Mouse (Mus musculus): Measurements from ENCODE around the gene Tc2n. TPM values are rescaled to one million over a fixed set of nuclear protein-coding genes. Genes with fewer than 3 reads are reported as not detected.
"Not testable (repeated sequence)": the region's sequence is repeated elsewhere in the genome, so short reads cannot be mapped to it uniquely, and the experiment has no call there.

Tc2n gene
- polyA plus RNA-seq, 1 experiment from 2014 or later = 3.6 TPM

DNA sequence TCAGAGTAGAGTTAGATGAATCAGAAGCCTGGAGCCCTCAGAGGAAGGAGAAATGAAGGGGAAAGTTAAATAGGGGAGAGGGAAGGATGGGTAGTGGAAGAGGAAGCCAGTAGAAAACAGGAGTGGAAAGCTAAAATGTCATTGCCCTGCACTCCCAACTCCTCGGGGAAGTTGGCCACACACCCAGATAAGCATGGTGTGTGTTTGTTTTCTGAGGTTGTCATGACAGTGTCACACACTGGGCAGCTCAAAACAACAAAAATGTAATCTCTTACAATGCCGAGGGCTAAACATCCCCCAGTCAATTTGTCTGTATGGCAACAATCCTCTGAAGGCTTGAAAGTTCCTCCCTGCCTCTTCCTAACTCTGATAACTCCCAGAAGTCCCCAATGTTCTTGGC, 22.2 kb upstream of the Tc2n start:
- Histone ChIP-seq H3K36me3 (ENCODE audit: control insufficient read depth, insufficient read depth, low read length) (no peaks in the 10 kb centered on the region), H3K27me3 (replicated peaks; ENCODE audit: control insufficient read depth, insufficient read depth, low read length) (no peaks in the 10 kb centered on the region), H3K27ac (ENCODE audit: low read length) (no peak overlapping the region), H3K9me3 (ENCODE audit: control insufficient read depth, low read length) (no peaks in the 10 kb centered on the region), H3K4me3 (ENCODE audit: low read length) (no peak overlapping the region), H3K4me2 (ENCODE audit: low read depth, low read length) (no peak overlapping the region), H3K9ac (ENCODE audit: low read depth, low read length) (no peak overlapping the region), H3K4me1 (ENCODE audit: control insufficient read depth, insufficient read depth, low read length) (no peaks in the 10 kb centered on the region)
- 47% methylated on average over 2 of the region's 2 CpGs for WGBS
- no peak for ATAC-seq

DNA sequence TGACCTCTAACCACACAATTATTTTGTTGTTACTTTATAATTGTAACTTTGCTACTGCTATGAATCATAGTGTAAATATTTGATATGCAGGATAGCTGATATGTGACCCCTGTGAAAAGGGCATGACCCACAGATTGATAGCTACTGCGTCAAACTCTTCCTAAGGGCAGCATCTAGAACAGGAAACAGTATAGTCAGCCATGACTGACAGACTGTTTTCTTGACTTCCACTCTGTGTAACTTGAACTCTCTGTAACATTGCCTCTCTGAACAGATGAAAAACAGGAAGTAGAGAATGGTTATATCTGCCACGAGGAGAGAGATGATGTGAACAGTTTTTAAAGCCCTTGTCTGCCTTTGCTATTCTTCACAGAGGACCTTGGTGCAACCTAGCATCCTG, 21.7 kb upstream of the Tc2n start:
- Histone ChIP-seq H3K27me3 (replicated peaks; ENCODE audit: control insufficient read depth, insufficient read depth, low read length) (no peaks in the 10 kb centered on the region), H3K9ac (ENCODE audit: low read depth, low read length) (no peak overlapping the region), H3K9me3 (ENCODE audit: control insufficient read depth, low read length) (no peaks in the 10 kb centered on the region), H3K4me2 (ENCODE audit: low read depth, low read length) (no peak overlapping the region), H3K4me3 (ENCODE audit: low read length) (no peak overlapping the region), H3K4me1 (ENCODE audit: control insufficient read depth, insufficient read depth, low read length) (no peaks in the 10 kb centered on the region), H3K27ac (ENCODE audit: low read length) (no peak overlapping the region), H3K36me3 (ENCODE audit: control insufficient read depth, insufficient read depth, low read length) (no peaks in the 10 kb centered on the region)
- WGBS = 27% methylated on average over 2 of the region's 2 CpGs
- no peak for ATAC-seq

DNA sequence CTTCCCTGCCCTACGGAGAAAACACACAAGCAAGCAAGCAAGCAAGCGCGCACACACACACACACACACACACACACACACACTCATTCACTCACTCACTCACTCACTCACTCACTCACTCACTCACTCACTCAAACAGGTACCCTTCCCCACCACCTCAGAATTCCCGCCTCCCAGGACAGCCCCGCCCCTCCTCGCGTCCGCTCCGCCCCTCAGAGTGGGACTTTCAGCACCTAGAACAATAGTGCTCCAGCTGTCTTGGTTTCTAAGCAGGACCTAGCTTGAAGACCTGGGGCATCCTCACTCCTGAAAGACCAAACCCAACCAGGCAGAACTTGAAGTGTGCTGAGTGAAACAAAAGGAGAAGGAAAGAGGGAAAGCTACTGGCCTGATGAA, 430 bp upstream of the Tc2n start:
- under 1% methylated on average over 9 of the region's 9 CpGs for WGBS
- Histone ChIP-seq H3K4me1 (ENCODE audit: control insufficient read depth, insufficient read depth, low read length) (peaks cover 3% of the 10 kb centered on the region; the same call in 1 of the 2 replicates), H3K27ac (ENCODE audit: low read length) (no peak overlapping the region), H3K9me3 (ENCODE audit: control insufficient read depth, low read length) (no peaks in the 10 kb centered on the region), H3K4me3 (ENCODE audit: low read length) (peak overlapping the region; percentile 76), H3K4me2 (ENCODE audit: low read depth, low read length) (peak overlapping the region; percentile 93), H3K9ac (ENCODE audit: low read depth, low read length) (peak overlapping the region; percentile 77), H3K36me3 (ENCODE audit: control insufficient read depth, insufficient read depth, low read length) (no peaks in the 10 kb centered on the region), H3K27me3 (replicated peaks; ENCODE audit: control insufficient read depth, insufficient read depth, low read length) (no peaks in the 10 kb centered on the region)
- ATAC-seq = peak; percentile 72

DNA sequence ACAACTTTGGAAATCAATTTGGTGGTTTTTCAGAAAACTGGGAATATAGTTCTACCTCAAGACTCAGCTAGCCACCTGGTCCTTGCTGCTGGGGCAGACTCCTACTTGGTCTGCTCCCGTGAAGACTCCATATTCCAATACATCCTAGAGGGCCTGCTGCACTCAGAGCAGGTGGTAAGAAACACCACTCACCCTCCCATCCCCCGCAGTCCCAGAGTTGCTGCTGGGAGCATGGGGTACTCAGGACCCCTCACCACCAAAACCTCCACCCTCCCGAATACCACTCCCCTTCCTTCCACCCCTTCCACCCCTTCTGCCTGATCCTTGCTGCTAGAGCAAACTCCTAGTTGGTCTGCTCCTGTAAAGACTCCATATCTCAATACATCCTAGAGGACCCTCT, 19.1 kb downstream of the Tc2n start:
- no peak overlapping the region for H3K4me3 ChIP-seq (ENCODE audit: low read length)
- WGBS = 88% methylated on average over 3 of the region's 3 CpGs
- ATAC-seq = no peak
- no peak overlapping the region for H3K4me2 ChIP-seq (ENCODE audit: low read depth, low read length)
- H3K9ac ChIP-seq (ENCODE audit: low read depth, low read length) = no peak overlapping the region
- no peaks in the 10 kb centered on the region for H3K36me3 ChIP-seq (ENCODE audit: control insufficient read depth, insufficient read depth, low read length)
- H3K27ac ChIP-seq (ENCODE audit: low read length) = no peak overlapping the region
- H3K27me3 ChIP-seq (replicated peaks; ENCODE audit: control insufficient read depth, insufficient read depth, low read length) = no peaks in the 10 kb centered on the region
- no peaks in the 10 kb centered on the region for H3K4me1 ChIP-seq (ENCODE audit: control insufficient read depth, insufficient read depth, low read length)
- H3K9me3 ChIP-seq (ENCODE audit: control insufficient read depth, low read length) = no peaks in the 10 kb centered on the region

DNA sequence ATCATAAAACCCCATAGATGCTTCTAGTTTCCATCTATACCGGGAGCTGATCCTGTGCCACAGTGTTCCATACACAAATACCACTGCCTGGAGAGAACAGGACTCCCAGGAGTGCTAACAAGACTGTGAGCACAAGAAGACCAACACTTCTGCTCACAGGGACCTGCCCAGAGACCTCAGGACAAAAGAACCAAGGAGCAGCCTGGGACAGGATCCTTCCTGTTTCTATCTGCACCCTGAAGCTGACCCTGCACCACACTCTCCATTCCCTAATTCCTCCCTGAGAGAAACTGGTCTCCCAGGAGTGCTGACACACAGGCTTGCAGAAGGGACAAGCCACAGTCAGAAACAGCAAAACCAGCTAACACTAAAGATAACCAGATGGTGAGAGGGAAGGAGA, 21.8 kb downstream of the Tc2n start:
- Histone ChIP-seq H3K36me3 (ENCODE audit: control insufficient read depth, insufficient read depth, low read length) (no peaks in the 10 kb centered on the region), H3K27me3 (replicated peaks; ENCODE audit: control insufficient read depth, insufficient read depth, low read length) (no peaks in the 10 kb centered on the region), H3K4me1 (ENCODE audit: control insufficient read depth, insufficient read depth, low read length) (no peaks in the 10 kb centered on the region), H3K9me3 (ENCODE audit: control insufficient read depth, low read length) (no peaks in the 10 kb centered on the region), H3K9ac (ENCODE audit: low read depth, low read length) (no peak overlapping the region), H3K27ac (ENCODE audit: low read length) (no peak overlapping the region), H3K4me2 (ENCODE audit: low read depth, low read length) (no peak overlapping the region), H3K4me3 (ENCODE audit: low read length) (no peak overlapping the region)
- no peak for ATAC-seq
- 61% methylated on average over 1 of the region's 1 CpGs for WGBS

DNA sequence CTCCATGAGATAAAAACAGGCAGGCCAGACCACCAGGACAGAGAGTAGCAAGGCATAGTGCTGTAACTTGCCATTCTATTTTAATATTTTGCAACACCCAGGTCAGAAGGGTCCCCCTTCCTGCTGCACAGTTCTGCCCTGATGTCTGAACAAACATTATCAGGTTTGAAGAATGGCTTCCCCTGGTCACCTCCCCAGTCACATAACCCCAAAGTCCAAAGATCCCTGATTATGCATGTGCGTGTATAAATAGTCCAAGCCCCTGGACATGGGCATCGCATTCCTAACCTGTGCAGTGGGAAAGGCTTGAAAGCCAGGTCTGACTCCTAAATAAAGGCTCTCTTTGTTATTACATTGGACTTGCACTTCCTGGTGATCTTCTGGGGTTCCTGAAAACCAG, 37.8 kb downstream of the Tc2n start:
- H3K4me1 ChIP-seq (ENCODE audit: control insufficient read depth, insufficient read depth, low read length) = no peaks in the 10 kb centered on the region
- peak; percentile 76; the same call in 1 of the 2 replicates for ATAC-seq

DNA sequence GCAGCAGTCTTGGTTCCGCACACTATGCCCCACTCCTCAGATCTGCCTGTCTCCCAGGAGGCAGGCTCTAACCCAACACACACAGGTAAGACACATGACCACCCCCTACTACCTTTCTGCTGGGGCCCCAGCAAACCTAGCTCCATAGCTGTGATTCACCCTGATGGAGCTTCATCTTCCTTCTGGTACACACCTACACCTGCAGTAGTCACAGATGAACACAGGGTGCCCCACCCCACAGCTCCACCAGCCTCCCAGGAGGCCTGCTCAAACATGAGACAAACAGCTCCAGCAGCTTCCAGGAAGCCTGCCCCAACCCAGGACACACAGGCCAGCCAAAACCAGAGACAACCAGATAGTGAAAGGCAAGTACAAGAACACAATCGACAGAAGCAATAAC, 50.8 kb downstream of the Tc2n start:
- no peak overlapping the region for H3K9ac ChIP-seq (ENCODE audit: low read depth, low read length)
- H3K4me2 ChIP-seq (ENCODE audit: low read depth, low read length) = no peak overlapping the region
- H3K27me3 ChIP-seq (replicated peaks; ENCODE audit: control insufficient read depth, insufficient read depth, low read length) = no peaks in the 10 kb centered on the region
- H3K36me3 ChIP-seq (ENCODE audit: control insufficient read depth, insufficient read depth, low read length) = no peaks in the 10 kb centered on the region
- no peak for ATAC-seq
- H3K9me3 ChIP-seq (ENCODE audit: control insufficient read depth, low read length) = no peaks in the 10 kb centered on the region
- no peak overlapping the region for H3K4me3 ChIP-seq (ENCODE audit: low read length)
- no peak overlapping the region for H3K27ac ChIP-seq (ENCODE audit: low read length)
- H3K4me1 ChIP-seq (ENCODE audit: control insufficient read depth, insufficient read depth, low read length) = no peaks in the 10 kb centered on the region
- WGBS = 84% methylated on average over 2 of the region's 2 CpGs

More for the DNA sequence above, 37.8 kb downstream of the Tc2n start:
- H3K9me3 ChIP-seq (ENCODE audit: control insufficient read depth, low read length) = no peaks in the 10 kb centered on the region
- no peak overlapping the region for H3K27ac ChIP-seq (ENCODE audit: low read length)
- WGBS = 73% methylated on average over 2 of the region's 2 CpGs
- no peak overlapping the region for H3K4me3 ChIP-seq (ENCODE audit: low read length)
- H3K36me3 ChIP-seq (ENCODE audit: control insufficient read depth, insufficient read depth, low read length) = no peaks in the 10 kb centered on the region
- H3K27me3 ChIP-seq (replicated peaks; ENCODE audit: control insufficient read depth, insufficient read depth, low read length) = no peaks in the 10 kb centered on the region
- H3K4me2 ChIP-seq (ENCODE audit: low read depth, low read length) = no peak overlapping the region
- H3K9ac ChIP-seq (ENCODE audit: low read depth, low read length) = no peak overlapping the region

DNA sequence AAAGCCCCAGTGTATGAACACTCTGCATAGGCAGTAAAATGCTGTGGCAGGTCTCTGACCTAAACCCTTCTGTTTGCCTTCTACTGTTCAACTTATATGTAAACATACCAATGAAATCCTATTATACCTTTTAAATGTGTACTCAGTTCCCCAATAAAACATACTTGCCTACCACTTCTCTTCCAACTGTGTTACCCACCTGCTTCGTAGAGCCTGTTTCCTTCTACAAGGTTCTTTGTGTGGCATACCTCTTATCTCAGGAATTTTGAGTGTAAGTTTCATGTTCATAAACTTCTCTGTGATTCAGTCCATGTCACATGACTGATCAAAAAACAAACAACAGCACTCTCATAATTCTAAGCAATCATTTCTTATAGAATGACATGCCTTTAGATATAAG, 85.2 kb downstream of the Tc2n start:
- H3K4me1 ChIP-seq (ENCODE audit: control insufficient read depth, insufficient read depth, low read length) = no peaks in the 10 kb centered on the region
- 79% methylated on average over 1 of the region's 1 CpGs for WGBS
- H3K9me3 ChIP-seq (ENCODE audit: control insufficient read depth, low read length) = no peaks in the 10 kb centered on the region
- no peak overlapping the region for H3K9ac ChIP-seq (ENCODE audit: low read depth, low read length)
- no peak overlapping the region for H3K4me3 ChIP-seq (ENCODE audit: low read length)
- H3K27me3 ChIP-seq (replicated peaks; ENCODE audit: control insufficient read depth, insufficient read depth, low read length) = no peaks in the 10 kb centered on the region
- no peaks in the 10 kb centered on the region for H3K36me3 ChIP-seq (ENCODE audit: control insufficient read depth, insufficient read depth, low read length)
- no peak for ATAC-seq
- H3K4me2 ChIP-seq (ENCODE audit: low read depth, low read length) = no peak overlapping the region
- H3K27ac ChIP-seq (ENCODE audit: low read length) = no peak overlapping the region

DNA sequence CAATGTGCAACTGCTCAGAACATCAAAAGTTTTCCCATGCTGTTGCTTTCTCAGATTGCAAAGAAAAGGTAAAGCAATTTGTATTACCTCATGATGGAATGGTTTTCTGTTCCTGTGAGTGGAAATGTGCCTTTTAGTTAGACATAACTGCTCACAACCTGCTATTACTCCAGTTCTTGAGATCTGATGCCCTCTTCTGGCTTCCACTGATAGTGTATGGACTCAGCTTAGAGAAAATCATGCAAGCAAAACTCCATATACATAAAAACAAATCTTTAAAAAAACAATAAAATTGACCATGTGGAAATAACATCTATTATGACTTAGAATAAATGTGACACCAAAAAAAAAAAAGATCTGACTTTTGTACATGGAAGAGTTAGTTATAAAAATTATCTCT, 111.7 kb downstream of the Tc2n start:
- not testable (repeated sequence) for H3K27me3 ChIP-seq (replicated peaks; ENCODE audit: control insufficient read depth, insufficient read depth, low read length); H3K4me3 ChIP-seq (ENCODE audit: low read length); H3K36me3 ChIP-seq (ENCODE audit: control insufficient read depth, insufficient read depth, low read length); H3K4me2 ChIP-seq (ENCODE audit: low read depth, low read length); ATAC-seq; H3K9me3 ChIP-seq (ENCODE audit: control insufficient read depth, low read length); H3K27ac ChIP-seq (ENCODE audit: low read length); H3K9ac ChIP-seq (ENCODE audit: low read depth, low read length); H3K4me1 ChIP-seq (ENCODE audit: control insufficient read depth, insufficient read depth, low read length)

Data from intestine, embryonic 16.5 days (tissue).